Mouse (Mus musculus) NIH3T3 (cell line): Measurements from ENCODE around the gene Nol10.

Experiments
- DNase-seq: peaks from one replicate; pipeline ENCODE4 v3.0.0-alpha.2; 2012; ENCODE audit warnings: low read depth

The Nol10 gene

GRCm38 (mm10) chr12:17348048-17349036 lies at the start of gene Nol10:
TSS of gene Nol10 (plus strand) at chr12:17348458.
- peak; percentile 96 for DNase-seq

GRCm38 (mm10) chr12:17299902-17300301 lies 48.4 kb upstream of the Nol10 start:
- DNase-seq, result no peak

GRCm38 (mm10) chr12:17305445-17305844 lies 42.8 kb upstream of the Nol10 start:
- DNase-seq, result peak; percentile 53

GRCm38 (mm10) chr12:17308246-17308645 lies 40.0 kb upstream of the Nol10 start:
- no peak for DNase-seq

- DNase-seq, result no peak
Observed at GRCm38 (mm10) chr12:17310852-17311839, 37.1 kb upstream of the Nol10 start.

GRCm38 (mm10) chr12:17316096-17316495 lies 32.2 kb upstream of the Nol10 start:
- DNase-seq, result no peak

- no peak for DNase-seq
Observed at GRCm38 (mm10) chr12:17317970-17318369, 30.3 kb upstream of the Nol10 start.

GRCm38 (mm10) chr12:17318453-17318852 lies 29.8 kb upstream of the Nol10 start:
- no peak for DNase-seq

- DNase-seq, result no peak
Observed at GRCm38 (mm10) chr12:17324549-17325470, 23.4 kb upstream of the Nol10 start.

- no peak for DNase-seq
Observed at GRCm38 (mm10) chr12:17329259-17329658, 19.0 kb upstream of the Nol10 start, which contains the start of gene Atp6v1c2. TSS of gene Atp6v1c2 (minus strand) at chr12:17329359.

GRCm38 (mm10) chr12:17333459-17333858 lies 14.8 kb upstream of the Nol10 start:
- DNase-seq, result no peak

- peak; percentile 12 for DNase-seq
Observed at GRCm38 (mm10) chr12:17338338-17338737, 9.9 kb upstream of the Nol10 start.

- peak; percentile 44 for DNase-seq
Observed at GRCm38 (mm10) chr12:17339114-17339905, 8.9 kb upstream of the Nol10 start.

GRCm38 (mm10) chr12:17347327-17348047 lies 771 bp upstream of the Nol10 start:
- no peak for DNase-seq

- DNase-seq, result peak; percentile 36
Observed at GRCm38 (mm10) chr12:17350106-17350505, 1.8 kb downstream of the Nol10 start.

GRCm38 (mm10) chr12:17356853-17357252 lies 8.6 kb downstream of the Nol10 start:
- DNase-seq, result peak; percentile 38

- no peak for DNase-seq
Observed at GRCm38 (mm10) chr12:17357795-17358194, 9.5 kb downstream of the Nol10 start.

- peak; percentile 57 for DNase-seq
Observed at GRCm38 (mm10) chr12:17358981-17359380, 10.7 kb downstream of the Nol10 start.

- no peak for DNase-seq
Observed at GRCm38 (mm10) chr12:17360104-17360503, 11.8 kb downstream of the Nol10 start.

GRCm38 (mm10) chr12:17360650-17361049 lies 12.4 kb downstream of the Nol10 start:
- no peak for DNase-seq
